Mouse (Mus musculus): ENCODE measurements at regions not wholly inside any gene's neighbourhood (a gene's known extent, or its start where the extent isn't known, plus 50 kb on each side); places are given as distances from the start of the nearest gene placed in this dataset.

DNA sequence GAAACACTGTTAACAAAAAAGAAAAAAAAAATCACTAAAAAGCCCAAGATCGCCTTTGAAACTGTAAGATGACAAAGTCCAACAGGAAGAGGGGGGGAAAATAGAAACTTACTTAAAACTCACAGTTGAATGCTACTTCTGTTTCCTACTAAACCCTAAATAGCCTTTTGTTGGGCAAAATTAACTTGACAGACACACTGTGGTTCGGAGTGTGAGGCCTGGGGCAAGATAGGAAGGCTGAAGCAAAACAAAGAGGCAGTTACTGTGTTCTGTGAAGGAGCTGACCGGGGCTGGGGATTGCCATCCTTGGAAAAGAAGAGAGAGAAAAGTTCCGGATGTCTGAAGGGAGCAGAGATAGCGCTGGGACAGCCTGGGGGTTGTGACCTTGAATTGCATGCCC lies 627.7 kb upstream of the Pkn2 start:
- TF ChIP-seq CTCF (IDR thresholded peaks at IDR 0.05; ENCODE audit: low read depth) = no peak
- TF ChIP-seq EP300 (optimal IDR thresholded peaks at IDR 0.05) = no peak
